Mouse (Mus musculus) cerebellum, adult 9-10 months (tissue): ENCODE data around the gene Cyp2d11.
A peak's percentile ranks its signal among the peaks of the same experiment; 100 is the strongest.

Experiments
- DNase-seq: peaks from one replicate; pipeline ENCODE4 v3.0.0; 2022

Gene Cyp2d11

GRCm38 (mm10) chr15:82350349-82350748 lies 43.5 kb downstream of the Cyp2d11 start:
- no peak for DNase-seq

GRCm38 (mm10) chr15:82348999-82349341 lies 44.9 kb downstream of the Cyp2d11 start:
- DNase-seq, result no peak

GRCm38 (mm10) chr15:82348258-82348998 lies 45.4 kb downstream of the Cyp2d11 start:
- no peak for DNase-seq

- DNase-seq, result peak; percentile 35
Observed at GRCm38 (mm10) chr15:82347852-82348251, 46.0 kb downstream of the Cyp2d11 start.

- DNase-seq, result no peak
Observed at GRCm38 (mm10) chr15:82347303-82347676, 46.5 kb downstream of the Cyp2d11 start.

GRCm38 (mm10) chr15:82346580-82347302 lies 47.1 kb downstream of the Cyp2d11 start:
- peak; percentile 53 for DNase-seq

GRCm38 (mm10) chr15:82345820-82346470 lies 47.9 kb downstream of the Cyp2d11 start:
- DNase-seq, result peak; percentile 99

GRCm38 (mm10) chr15:82344971-82345370 lies 48.9 kb downstream of the Cyp2d11 start:
- peak; percentile 60 for DNase-seq

GRCm38 (mm10) chr15:82343368-82344287 lies 50.2 kb downstream of the Cyp2d11 start:
- peak; percentile 46 for DNase-seq

GRCm38 (mm10) chr15:82342543-82342935 lies 51.3 kb downstream of the Cyp2d11 start:
- no peak for DNase-seq

- DNase-seq, result no peak
Observed at GRCm38 (mm10) chr15:82341675-82342542, 51.9 kb downstream of the Cyp2d11 start.

- DNase-seq, result no peak
Observed at GRCm38 (mm10) chr15:82341036-82341501, 52.8 kb downstream of the Cyp2d11 start.

GRCm38 (mm10) chr15:82340414-82341035 lies 53.3 kb downstream of the Cyp2d11 start:
- peak; percentile 47 for DNase-seq

GRCm38 (mm10) chr15:82339634-82340254 lies 54.1 kb downstream of the Cyp2d11 start:
- peak; percentile 39 for DNase-seq
